Mouse (Mus musculus): ENCODE results near the gene Tmem14a.
"Not testable (repeated sequence)": the region's sequence is repeated elsewhere in the genome, so short reads cannot be mapped to it uniquely, and the experiment has no call there.

Tmem14a gene

GRCm38 (mm10) chr1:21252566-21253302 is 34.4 kb downstream of the Tmem14a start:
- no peak for DNase-seq (ENCODE audit: low spot score)

GRCm38 (mm10) chr1:21253303-21253650 is 34.9 kb downstream of the Tmem14a start:
- no peak for DNase-seq (ENCODE audit: low spot score)

GRCm38 (mm10) chr1:21253856-21254255 is 35.5 kb downstream of the Tmem14a start:
- no peak for DNase-seq (ENCODE audit: low spot score)

- no peak for DNase-seq (ENCODE audit: low spot score)
Measured at GRCm38 (mm10) chr1:21255625-21256345, 37.4 kb downstream of the Tmem14a start.

- no peak for DNase-seq (ENCODE audit: low spot score)
Measured at GRCm38 (mm10) chr1:21256391-21256790, 38.0 kb downstream of the Tmem14a start.

- no peak for DNase-seq (ENCODE audit: low spot score)
Measured at GRCm38 (mm10) chr1:21256871-21257270, 38.5 kb downstream of the Tmem14a start.

- not testable (repeated sequence) for DNase-seq (ENCODE audit: low spot score)
Measured at GRCm38 (mm10) chr1:21259981-21260380, 41.6 kb downstream of the Tmem14a start.

- no peak for DNase-seq (ENCODE audit: low spot score)
Measured at GRCm38 (mm10) chr1:21262401-21262800, 44.0 kb downstream of the Tmem14a start.

GRCm38 (mm10) chr1:21263986-21264385 is 45.6 kb downstream of the Tmem14a start:
- DNase-seq (ENCODE audit: low spot score) = no peak

GRCm38 (mm10) chr1:21264747-21265146 is 46.4 kb downstream of the Tmem14a start:
- DNase-seq (ENCODE audit: low spot score) = no peak

- DNase-seq (ENCODE audit: low spot score) = no peak
Measured at GRCm38 (mm10) chr1:21266766-21267165, 48.4 kb downstream of the Tmem14a start.

GRCm38 (mm10) chr1:21267466-21267865 is 49.1 kb downstream of the Tmem14a start:
- not testable (repeated sequence) for DNase-seq (ENCODE audit: low spot score)

- peak; percentile 67 for DNase-seq (ENCODE audit: low spot score)
Measured at GRCm38 (mm10) chr1:21271343-21272055, 53.1 kb downstream of the Tmem14a start.

GRCm38 (mm10) chr1:21272056-21272431 is 53.7 kb downstream of the Tmem14a start:
- peak; percentile 9 for DNase-seq (ENCODE audit: low spot score)

- no peak for DNase-seq (ENCODE audit: low spot score)
Measured at GRCm38 (mm10) chr1:21273091-21273490, 54.7 kb downstream of the Tmem14a start.

- no peak for DNase-seq (ENCODE audit: low spot score)
Measured at GRCm38 (mm10) chr1:21274437-21275040, 56.2 kb downstream of the Tmem14a start.

GRCm38 (mm10) chr1:21275366-21275765 is 57.0 kb downstream of the Tmem14a start:
- not testable (repeated sequence) for DNase-seq (ENCODE audit: low spot score)

GRCm38 (mm10) chr1:21276158-21276557 is 57.8 kb downstream of the Tmem14a start:
- not testable (repeated sequence) for DNase-seq (ENCODE audit: low spot score)
